Mouse (Mus musculus) neural tube, embryonic 13.5 days (tissue): ENCODE results near the gene Nup50. TPM values are rescaled to one million over a fixed set of nuclear protein-coding genes. Genes with fewer than 3 reads are reported as not detected.
"Not testable (repeated sequence)": the region's sequence is repeated elsewhere in the genome, so short reads cannot be mapped to it uniquely, and the experiment has no call there.

Source experiments
- ATAC-seq: fragments of 200-750 bp; cut with Nextera tagmentation; 2 replicates; pipeline ENCODE4 v1.8.0; 2017; ENCODE audit warnings: low read depth, mild to moderate bottlenecking, moderate TSS enrichment, moderate library complexity
- H3K27ac ChIP-seq: fragments of 300-500 bp; sonication (generic); replicated peaks from 2 replicates; pipeline ENCODE4 v1.5.1; 2015; ENCODE audit warnings: moderate library complexity, mild to moderate bottlenecking, inconsistent platforms
- H3K27me3 ChIP-seq: fragments of 300-500 bp; sonication (generic); 2 replicates; pipeline ENCODE4 v1.6.1; 2015; ENCODE audit warnings: mild to moderate bottlenecking, inconsistent platforms
- H3K36me3 ChIP-seq: fragments of 300-500 bp; sonication (generic); 2 replicates; pipeline ENCODE4 v1.6.1; 2015; ENCODE audit warnings: mild to moderate bottlenecking, inconsistent platforms
- H3K4me1 ChIP-seq: fragments of 300-500 bp; sonication (generic); replicated peaks from 2 replicates; pipeline ENCODE4 v1.6.1; 2015; ENCODE audit warnings: inconsistent platforms
- H3K4me2 ChIP-seq: fragments of 300-500 bp; sonication (generic); 2 replicates; pipeline ENCODE4 v1.6.1; 2015; ENCODE audit warnings: inconsistent platforms, mild to moderate bottlenecking, moderate library complexity
- H3K4me3 ChIP-seq: fragments of 300-500 bp; sonication (generic); 2 replicates; pipeline ENCODE4 v1.5.1; 2015; ENCODE audit warnings: mild to moderate bottlenecking, inconsistent platforms
- H3K9ac ChIP-seq: fragments of 300-500 bp; sonication (generic); 2 replicates; pipeline ENCODE4 v1.6.1; 2015; ENCODE audit warnings: moderate library complexity, mild to moderate bottlenecking, inconsistent platforms
- H3K9me3 ChIP-seq: fragments of 300-500 bp; sonication (generic); 2 replicates; pipeline ENCODE4 v1.6.1; 2016; ENCODE audit warnings: inconsistent platforms
- WGBS: fragments of 180-500 bp; shearing (Covaris S2); methylation state at CpG from one replicate; pipeline ENCODE4 v1.1.7; 2015; 5-methylcytosine and 5-hydroxymethylcytosine counted together
- polyA plus RNA-seq: library from polyadenylated mRNA; unstranded; fragments of >200 nt; fragmentation: Nextera tagmentation; extraction: Ambion mirVana; gene quantifications from 2 replicates; pipeline ENCODE4 v1.2.1, GENCODE M21; 2015

Nup50 gene
- 27.4 and 30.7 TPM in 2 replicates for polyA plus RNA-seq

GRCm38 (mm10) chr15:84922884-84923507 is at the start of gene Nup50:
Nup50 (plus strand) TSS chr15:84923411.
- H3K27ac ChIP-seq = peak within 1 kb of the TSS; percentile 97
- peak within 1 kb of the TSS; percentile 97 for H3K4me3 ChIP-seq
- H3K4me2 ChIP-seq = peak within 1 kb of the TSS; percentile 93
- H3K9me3 ChIP-seq = no peaks in the 10 kb centered on the region
- peaks cover 33% of the 10 kb centered on the region for H3K4me1 ChIP-seq
- ATAC-seq = peak; percentile 94
- H3K27me3 ChIP-seq = no peaks in the 10 kb centered on the region
- peaks cover 8% of the 10 kb centered on the region for H3K36me3 ChIP-seq
- under 1% methylated on average over 60 of the region's 60 CpGs for WGBS
- peak within 1 kb of the TSS; percentile 98 for H3K9ac ChIP-seq

GRCm38 (mm10) chr15:84873867-84874266 is 49.3 kb upstream of the Nup50 start:
- Histone ChIP-seq H3K9me3 (no peaks in the 10 kb centered on the region), H3K9ac (no peak overlapping the region), H3K4me3 (no peak overlapping the region), H3K4me2 (no peak overlapping the region), H3K36me3 (no peaks in the 10 kb centered on the region), H3K4me1 (no peaks in the 10 kb centered on the region), H3K27ac (no peak overlapping the region), H3K27me3 (no peaks in the 10 kb centered on the region)
- 85% methylated on average over 3 of the region's 4 CpGs for WGBS
- ATAC-seq = no peak

GRCm38 (mm10) chr15:84877029-84877815 is 46.0 kb upstream of the Nup50 start:
- Histone ChIP-seq H3K9me3 (no peaks in the 10 kb centered on the region), H3K4me3 (no peak overlapping the region), H3K27ac (no peak overlapping the region), H3K9ac (no peak overlapping the region), H3K4me2 (no peak overlapping the region), H3K36me3 (no peaks in the 10 kb centered on the region), H3K27me3 (no peaks in the 10 kb centered on the region), H3K4me1 (no peaks in the 10 kb centered on the region)
- ATAC-seq = no peak
- WGBS = 86% methylated on average over 12 of the region's 12 CpGs

- WGBS = 55% methylated on average over 12 of the region's 12 CpGs
- no peaks in the 10 kb centered on the region for H3K9me3 ChIP-seq
- peaks cover 7% of the 10 kb centered on the region; the same call in 1 of the 2 replicates for H3K4me1 ChIP-seq
- H3K4me2 ChIP-seq = no peak overlapping the region
- H3K9ac ChIP-seq = no peak overlapping the region
- H3K36me3 ChIP-seq = no peaks in the 10 kb centered on the region
- H3K27ac ChIP-seq = peak overlapping the region; percentile 57; the same call in 1 of the 2 replicates
- no peak overlapping the region for H3K4me3 ChIP-seq
- no peaks in the 10 kb centered on the region for H3K27me3 ChIP-seq
- ATAC-seq = no peak
Observed at GRCm38 (mm10) chr15:84888066-84888465, 35.1 kb upstream of the Nup50 start.

GRCm38 (mm10) chr15:84891246-84891645 is 32.0 kb upstream of the Nup50 start:
- Histone ChIP-seq H3K27me3 (no peaks in the 10 kb centered on the region), H3K27ac (no peak overlapping the region), H3K36me3 (no peaks in the 10 kb centered on the region), H3K9me3 (peaks cover 3% of the 10 kb centered on the region; the same call in 1 of the 2 replicates), H3K4me2 (no peak overlapping the region), H3K9ac (no peak overlapping the region), H3K4me3 (no peak overlapping the region), H3K4me1 (peaks cover 7% of the 10 kb centered on the region; the same call in 1 of the 2 replicates)
- 66% methylated on average over 3 of the region's 3 CpGs for WGBS
- 0 out of 2 replicates have a peak, but pooled peaks have one; percentile 21 for ATAC-seq

GRCm38 (mm10) chr15:84891658-84892057 is 31.6 kb upstream of the Nup50 start:
- no peaks in the 10 kb centered on the region for H3K27me3 ChIP-seq
- H3K9me3 ChIP-seq = peaks cover 3% of the 10 kb centered on the region; the same call in 1 of the 2 replicates
- H3K36me3 ChIP-seq = no peaks in the 10 kb centered on the region
- H3K4me3 ChIP-seq = no peak overlapping the region
- no peak overlapping the region for H3K9ac ChIP-seq
- WGBS = 1% methylated on average over 3 of the region's 3 CpGs
- ATAC-seq = peak; percentile 72
- no peak overlapping the region for H3K4me2 ChIP-seq
- peaks cover 7% of the 10 kb centered on the region; the same call in 1 of the 2 replicates for H3K4me1 ChIP-seq
- no peak overlapping the region for H3K27ac ChIP-seq

GRCm38 (mm10) chr15:84896216-84896615 is 27.0 kb upstream of the Nup50 start:
- WGBS = 73% methylated on average over 10 of the region's 10 CpGs
- not testable (repeated sequence) for H3K27me3 ChIP-seq, H3K4me2 ChIP-seq, H3K36me3 ChIP-seq, H3K4me3 ChIP-seq, H3K27ac ChIP-seq, H3K9me3 ChIP-seq, H3K9ac ChIP-seq, ATAC-seq
- peaks cover 23% of the 10 kb centered on the region for H3K4me1 ChIP-seq

- Histone ChIP-seq H3K4me3 (no peak overlapping the region), H3K27ac (no peak overlapping the region), H3K4me2 (no peak overlapping the region), H3K27me3 (no peaks in the 10 kb centered on the region), H3K9ac (no peak overlapping the region), H3K4me1 (peaks cover 23% of the 10 kb centered on the region), H3K9me3 (peaks cover 3% of the 10 kb centered on the region; the same call in 1 of the 2 replicates), H3K36me3 (no peaks in the 10 kb centered on the region)
- 67% methylated on average over 1 of the region's 1 CpGs for WGBS
- no peak for ATAC-seq
Observed at GRCm38 (mm10) chr15:84896664-84897063, 26.5 kb upstream of the Nup50 start.

- 22% methylated on average over 7 of the region's 7 CpGs for WGBS
- Histone ChIP-seq H3K4me2 (peak overlapping the region; percentile 25), H3K27ac (peak overlapping the region; percentile 78), H3K9me3 (peaks cover 3% of the 10 kb centered on the region; the same call in 1 of the 2 replicates), H3K9ac (no peak overlapping the region; the same call in 1 of the 2 replicates), H3K36me3 (no peaks in the 10 kb centered on the region), H3K4me3 (no peak overlapping the region), H3K27me3 (no peaks in the 10 kb centered on the region), H3K4me1 (peaks cover 23% of the 10 kb centered on the region)
- peak; percentile 89 for ATAC-seq
Observed at GRCm38 (mm10) chr15:84898077-84898476, 25.1 kb upstream of the Nup50 start.

GRCm38 (mm10) chr15:84903843-84904385 is 19.3 kb upstream of the Nup50 start:
- ATAC-seq = no peak
- Histone ChIP-seq H3K4me2 (no peak overlapping the region), H3K27ac (no peak overlapping the region), H3K9me3 (no peaks in the 10 kb centered on the region), H3K9ac (no peak overlapping the region), H3K36me3 (no peaks in the 10 kb centered on the region), H3K4me1 (peaks cover 8% of the 10 kb centered on the region), H3K27me3 (no peaks in the 10 kb centered on the region), H3K4me3 (no peak overlapping the region)
- WGBS = 70% methylated on average over 7 of the region's 7 CpGs

GRCm38 (mm10) chr15:84913201-84913600 is 10.0 kb upstream of the Nup50 start:
- ATAC-seq = no peak
- Histone ChIP-seq H3K27me3 (no peaks in the 10 kb centered on the region), H3K36me3 (peaks cover 6% of the 10 kb centered on the region; the same call in 1 of the 2 replicates), H3K9ac (no peak overlapping the region), H3K27ac (no peak overlapping the region), H3K4me2 (no peak overlapping the region), H3K9me3 (peaks cover 4% of the 10 kb centered on the region; the same call in 1 of the 2 replicates), H3K4me3 (no peak overlapping the region), H3K4me1 (no peaks in the 10 kb centered on the region)
- WGBS = 64% methylated on average over 3 of the region's 3 CpGs

- H3K4me2 ChIP-seq = no peak within 1 kb of the TSS
- no peak for ATAC-seq
- H3K9ac ChIP-seq = no peak within 1 kb of the TSS
- H3K4me1 ChIP-seq = peaks cover 20% of the 10 kb centered on the region
- H3K27me3 ChIP-seq = no peaks in the 10 kb centered on the region
- H3K4me3 ChIP-seq = no peak within 1 kb of the TSS
- no peaks in the 10 kb centered on the region for H3K9me3 ChIP-seq
- no peaks in the 10 kb centered on the region for H3K36me3 ChIP-seq
- 94% methylated on average over 3 of the region's 3 CpGs for WGBS
- H3K27ac ChIP-seq = no peak within 1 kb of the TSS
Observed at GRCm38 (mm10) chr15:84919938-84920337, 3.3 kb upstream of the Nup50 start, which contains the start of gene Gm29666. Gm29666 (minus strand) TSS chr15:84920038.
